Mouse (Mus musculus) embryonic stem cell, embryonic (primary cell): Measurements from ENCODE around the gene Smim15.

Source experiments
- CTCF ChIA-PET, 4 experiments: fragments of 300-600 bp in 2 of 4; fragments of 350-600 bp in 2 of 4; sonication (Branson Sonifier 250); formaldehyde crosslinking; loops; one replicate each; lab custom pipeline; 2022; ENCODE audit warnings: inconsistent platforms in 2 of 4; lab: Charles Lee
- POLR2A ChIA-PET, 4 experiments: fragments of 300-600 bp in 2 of 4; fragments of 350-600 bp in 2 of 4; sonication (Branson Sonifier 250); formaldehyde crosslinking; loops; one replicate each; lab custom pipeline; 2022; ENCODE audit warnings: antibody characterized with exemption in 4 of 4, inconsistent platforms in 1 of 4; lab: Charles Lee

Gene Smim15

GRCm38 (mm10) chr13:108044222-108044941 is at the start of gene Smim15:
Gene Smim15 (plus strand): TSS chr13:108044446.
- POLR2A ChIA-PET = interaction anchor here in 3 of 4 experiments (0.7 to 2.1 kb wide), 14 partner anchors 9 to 1138 kb away, joined by 3 to 6 read pairs (median 4); partner anchors contain the start of genes Ercc8 (in 1 of the 3) and Ndufaf2 (in 1 of the 3)
- CTCF ChIA-PET = no interaction called here

GRCm38 (mm10) chr13:107995211-107995610 is 49.0 kb upstream of the Smim15 start:
- ChIA-PET CTCF (interaction anchor here in 1 of 4 experiments (0.7 kb wide), 1 partner anchor 22 kb away, joined by 9 read pairs; no protein-coding TSS in a partner anchor), POLR2A (interaction anchor here in 3 of 4 experiments (0.5 to 0.8 kb wide), 4 partner anchors 39 to 249 kb away, joined by 3 to 6 read pairs (median 3); no protein-coding TSS in a partner anchor)

GRCm38 (mm10) chr13:107996301-107996700 is 47.9 kb upstream of the Smim15 start:
- POLR2A ChIA-PET = no interaction called here
- CTCF ChIA-PET = no interaction called here

GRCm38 (mm10) chr13:108007861-108008260 is 36.4 kb upstream of the Smim15 start:
- ChIA-PET POLR2A (no interaction called here), CTCF (no interaction called here)

- ChIA-PET POLR2A (no interaction called here), CTCF (no interaction called here)
Observed at GRCm38 (mm10) chr13:108013110-108013509, 31.1 kb upstream of the Smim15 start.

GRCm38 (mm10) chr13:108013839-108014238 is 30.4 kb upstream of the Smim15 start:
- CTCF ChIA-PET = no interaction called here
- POLR2A ChIA-PET = no interaction called here

GRCm38 (mm10) chr13:108015166-108015565 is 29.1 kb upstream of the Smim15 start:
- CTCF ChIA-PET = no interaction called here
- POLR2A ChIA-PET = no interaction called here

- ChIA-PET POLR2A (interaction anchor here in 2 of 4 experiments (0.8 to 1.1 kb wide), 3 partner anchors 16 to 186 kb away, joined by 3 read pairs; no protein-coding TSS in a partner anchor), CTCF (interaction anchor here in 1 of 4 experiments (0.5 to 0.6 kb wide), 2 partner anchors 22 to 523 kb away, joined by 3 to 9 read pairs; no protein-coding TSS in a partner anchor)
Observed at GRCm38 (mm10) chr13:108017349-108017748, 26.9 kb upstream of the Smim15 start.

- ChIA-PET POLR2A (interaction anchor here in 2 of 4 experiments (0.6 to 1.4 kb wide), 4 partner anchors 18 to 594 kb away, joined by 3 to 6 read pairs (median 4); partner anchors contain the start of gene Smim15 (in 1 of the 2)), CTCF (interaction anchor here in 3 of 4 experiments (0.6 to 0.7 kb wide), 3 partner anchors 17 to 552 kb away, joined by 3 to 7 read pairs (median 3); no protein-coding TSS in a partner anchor)
Observed at GRCm38 (mm10) chr13:108025802-108026201, 18.4 kb upstream of the Smim15 start.

GRCm38 (mm10) chr13:108032789-108033188 is 11.5 kb upstream of the Smim15 start:
- CTCF ChIA-PET = interaction anchor here in 2 of 4 experiments (0.6 to 1.1 kb wide), 3 partner anchors 34 to 459 kb away, joined by 3 to 5 read pairs (median 3); no protein-coding TSS in a partner anchor
- POLR2A ChIA-PET = interaction anchor here in 3 of 4 experiments (0.6 to 0.8 kb wide), 4 partner anchors 8 to 139 kb away, joined by 3 to 5 read pairs (median 3); no protein-coding TSS in a partner anchor

GRCm38 (mm10) chr13:108039375-108039774 is 4.9 kb upstream of the Smim15 start:
- CTCF ChIA-PET = no interaction called here
- POLR2A ChIA-PET = no interaction called here

GRCm38 (mm10) chr13:108039902-108040301 is 4.3 kb upstream of the Smim15 start:
- POLR2A ChIA-PET = interaction anchor here in 3 of 4 experiments (0.5 to 1.3 kb wide), 5 partner anchors 79 to 173 kb away, joined by 3 to 9 read pairs (median 4); no protein-coding TSS in a partner anchor
- CTCF ChIA-PET = interaction anchor here in 1 of 4 experiments (0.7 kb wide), 1 partner anchor 56 kb away, joined by 3 read pairs; no protein-coding TSS in a partner anchor

- CTCF ChIA-PET = interaction anchor here in 1 of 4 experiments (0.7 kb wide), 1 partner anchor 57 kb away, joined by 3 read pairs; no protein-coding TSS in a partner anchor
- POLR2A ChIA-PET = interaction anchor here in 3 of 4 experiments (0.5 to 1.3 kb wide), 6 partner anchors 79 to 1181 kb away, joined by 3 to 9 read pairs (median 4); no protein-coding TSS in a partner anchor
Observed at GRCm38 (mm10) chr13:108040451-108040850, 3.8 kb upstream of the Smim15 start.

GRCm38 (mm10) chr13:108041358-108041757 is 2.9 kb upstream of the Smim15 start:
- POLR2A ChIA-PET = interaction anchor here in 3 of 4 experiments (0.6 to 1.7 kb wide), 11 partner anchors 8 to 655 kb away, joined by 3 to 11 read pairs (median 4); no protein-coding TSS in a partner anchor
- CTCF ChIA-PET = interaction anchor here in 3 of 4 experiments (0.6 to 0.7 kb wide), 7 partner anchors 19 to 1302 kb away, joined by 3 to 8 read pairs (median 4); no protein-coding TSS in a partner anchor

- POLR2A ChIA-PET = interaction anchor here in 3 of 4 experiments (0.7 to 2.1 kb wide), 13 partner anchors 13 to 346 kb away, joined by 3 to 6 read pairs (median 4); partner anchors contain the start of genes Ercc8 (in 1 of the 3) and Ndufaf2 (in 1 of the 3)
- CTCF ChIA-PET = interaction anchor here in 2 of 4 experiments (0.6 to 0.7 kb wide), 2 partner anchors 124 to 559 kb away, joined by 3 to 4 read pairs; no protein-coding TSS in a partner anchor
Observed at GRCm38 (mm10) chr13:108043431-108044221, 620 bp upstream of the Smim15 start.

- ChIA-PET POLR2A (interaction anchor here in 2 of 4 experiments (0.6 to 0.7 kb wide), 2 partner anchors 9 to 13 kb away, joined by 3 to 4 read pairs; no protein-coding TSS in a partner anchor), CTCF (interaction anchor here in 2 of 4 experiments (0.5 to 0.6 kb wide), 2 partner anchors 62 to 82 kb away, joined by 3 to 5 read pairs; no protein-coding TSS in a partner anchor)
Observed at GRCm38 (mm10) chr13:108045646-108046045, 1.4 kb downstream of the Smim15 start.

GRCm38 (mm10) chr13:108046071-108046470 is 1.8 kb downstream of the Smim15 start:
- ChIA-PET POLR2A (interaction anchor here in 2 of 4 experiments (0.6 to 0.7 kb wide), 3 partner anchors 10 to 770 kb away, joined by 3 to 4 read pairs (median 3); no protein-coding TSS in a partner anchor), CTCF (interaction anchor here in 2 of 4 experiments (0.5 to 0.6 kb wide), 2 partner anchors 62 to 82 kb away, joined by 3 to 5 read pairs; no protein-coding TSS in a partner anchor)
